Mouse (Mus musculus) liver, embryonic 14.5 days (tissue): Measurements from ENCODE around the gene Tgfb2. TPM values are rescaled to one million over a fixed set of nuclear protein-coding genes. Genes with fewer than 3 reads are reported as not detected.

ENCODE experiments used
- ATAC-seq: fragments of 200-750 bp; cut with Nextera tagmentation; 2 replicates; pipeline ENCODE4 v1.8.0; 2017; ENCODE audit warnings: moderate number of reproducible peaks, mild to moderate bottlenecking, moderate library complexity; ENCODE audit not compliant: insufficient read depth
- DNase-seq, 3 experiments: peaks; one replicate each; pipeline ENCODE4 v3.0.0-alpha.2; 2012 to 2013; ENCODE audit warnings: low read depth in 3 of 3, low spot score in 3 of 3
- H3K27ac ChIP-seq: fragments of 300-500 bp; sonication (generic); 2 replicates; pipeline ENCODE4 v1.5.1; 2014; ENCODE audit warnings: moderate library complexity, mild to moderate bottlenecking, control low read depth, inconsistent platforms
- H3K27me3 ChIP-seq: fragments of 300-500 bp; sonication (generic); 2 replicates; pipeline ENCODE4 v1.6.1; 2014; ENCODE audit warnings: mild to moderate bottlenecking, low read length, moderate library complexity; ENCODE audit not compliant: control insufficient read depth, insufficient read depth
- H3K36me3 ChIP-seq: fragments of 300-500 bp; sonication (generic); replicated peaks from 2 replicates; pipeline ENCODE4 v1.6.1; 2014; ENCODE audit warnings: low read depth; ENCODE audit not compliant: control insufficient read depth, insufficient read depth
- H3K4me1 ChIP-seq, 2 experiments: fragments of 200-500 bp in 1 of 2; fragments of 300-500 bp in 1 of 2; sonication (generic) in 1 of 2; replicated peaks; 2 replicates each; pipeline ENCODE4 v1.6.1; 2012 to 2014; ENCODE audit warnings: antibody characterized with exemption in 1 of 2, inconsistent platforms in 1 of 2, low read length in 1 of 2; ENCODE audit not compliant: control insufficient read depth in 2 of 2, insufficient read depth in 2 of 2
- H3K4me2 ChIP-seq: fragments of 300-500 bp; sonication (generic); 2 replicates; pipeline ENCODE4 v1.6.1; 2014; ENCODE audit warnings: low read depth, mild to moderate bottlenecking, control low read depth, moderate library complexity
- H3K4me3 ChIP-seq, 2 experiments: fragments of 200-500 bp in 1 of 2; fragments of 300-500 bp in 1 of 2; sonication (generic) in 1 of 2; 2 replicates each; pipeline ENCODE4 v1.5.1; 2012 to 2014; ENCODE audit warnings: low read depth in 2 of 2, low read length in 2 of 2, mild to moderate bottlenecking in 2 of 2, control low read depth in 1 of 2, inconsistent platforms in 1 of 2, moderate library complexity in 1 of 2; ENCODE audit not compliant: insufficient read depth in 1 of 2
- H3K9ac ChIP-seq: fragments of 300-500 bp; sonication (generic); replicated peaks from 2 replicates; pipeline ENCODE4 v1.6.1; 2014; ENCODE audit warnings: mild to moderate bottlenecking, control low read depth, moderate library complexity
- H3K9me3 ChIP-seq: fragments of 300-500 bp; sonication (generic); 2 replicates; pipeline ENCODE4 v1.6.1; 2016; ENCODE audit warnings: low read length, mixed read lengths; ENCODE audit not compliant: control insufficient read depth
- CTCF ChIP-seq: IDR thresholded peaks from 2 replicates; pipeline ENCODE4 v1.5.1; 2016; ENCODE audit warnings: antibody characterized with exemption, low read depth, control low read depth
- EP300 ChIP-seq: IDR thresholded peaks from 2 replicates; pipeline ENCODE4 v1.6.1; 2016; ENCODE audit warnings: antibody characterized with exemption, low read depth
- WGBS: fragments of 180-500 bp; shearing (Covaris S2); extraction: QIAGEN DNeasy Blood & Tissue Kit; methylation state at CpG from one replicate; pipeline ENCODE4 v1.1.7; 2014; ENCODE audit not compliant: insufficient replicate concordance; 5-methylcytosine and 5-hydroxymethylcytosine counted together
- polyA plus RNA-seq, 2 experiments: library from polyadenylated mRNA; depleted of rRNA in 1 of 2; stranded (reverse) in 1 of 2; unstranded in 1 of 2; fragments of >200 nt; fragmentation: Nextera tagmentation in 1 of 2; extraction: Ambion mirVana in 1 of 2; gene quantifications; 2 replicates each; pipeline versions ENCODE4 v1.2.1 to v1.2.3; 2012 to 2014

Tgfb2 gene
- polyA plus RNA-seq, 2 experiments: 0.21 to 1.3 TPM

DNA sequence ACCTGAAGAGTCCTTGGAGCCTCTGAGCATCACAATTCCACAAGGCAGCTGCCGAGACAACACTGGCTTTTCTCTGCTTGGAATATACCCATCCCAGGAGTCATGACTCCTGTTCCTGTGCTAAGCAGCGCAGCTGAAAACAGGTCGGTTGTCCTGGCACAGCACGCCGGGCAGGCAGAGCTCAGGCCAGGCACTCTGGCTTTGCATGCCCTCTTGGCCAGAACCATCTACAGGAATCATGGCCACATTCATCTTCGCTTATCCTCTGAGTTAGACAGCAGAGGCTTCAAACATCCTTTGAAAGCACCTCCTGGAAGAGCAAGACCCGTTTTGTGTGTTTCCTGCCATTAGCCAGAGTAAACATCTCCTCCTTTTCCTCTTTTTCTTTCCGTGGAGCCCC lies 53.6 kb downstream of the Tgfb2 start:
- Histone ChIP-seq H3K9ac (no peak overlapping the region), H3K27me3 (no peaks in the 10 kb centered on the region), H3K4me3 (no peak overlapping the region), H3K4me2 (no peak overlapping the region), H3K9me3 (no peaks in the 10 kb centered on the region), H3K4me1 (no peaks in the 10 kb centered on the region), H3K36me3 (no peaks in the 10 kb centered on the region), H3K27ac (no peak overlapping the region)
- no peak for DNase-seq
- ATAC-seq: no peak
- no peak for TF ChIP-seq EP300
- TF ChIP-seq CTCF: no peak
- 28% methylated on average over 8 of the region's 8 CpGs for WGBS

GRCm38 (mm10) chr1:186650011-186650410 lies 55.8 kb downstream of the Tgfb2 start:
- ATAC-seq (no peak), DNase-seq (no peak)
- no peak overlapping the region for H3K27ac ChIP-seq
- H3K4me2 ChIP-seq: no peak overlapping the region
- H3K36me3 ChIP-seq: no peaks in the 10 kb centered on the region
- no peaks in the 10 kb centered on the region for H3K4me1 ChIP-seq
- no peak overlapping the region for H3K9ac ChIP-seq
- H3K9me3 ChIP-seq: no peaks in the 10 kb centered on the region
- no peak overlapping the region for H3K4me3 ChIP-seq
- no peaks in the 10 kb centered on the region for H3K27me3 ChIP-seq
- 63% methylated on average over 4 of the region's 4 CpGs for WGBS
- TF ChIP-seq EP300 (no peak), CTCF (no peak)

GRCm38 (mm10) chr1:186637304-186638213 lies 68.2 kb downstream of the Tgfb2 start:
- no peaks in the 10 kb centered on the region for H3K9me3 ChIP-seq
- TF ChIP-seq EP300: no peak
- H3K27me3 ChIP-seq: no peaks in the 10 kb centered on the region
- H3K4me3 ChIP-seq: no peak overlapping the region
- ATAC-seq: no peak
- WGBS: 66% methylated on average over 12 of the region's 12 CpGs
- H3K27ac ChIP-seq: no peak overlapping the region
- no peaks in the 10 kb centered on the region for H3K36me3 ChIP-seq
- no peaks in the 10 kb centered on the region for H3K4me1 ChIP-seq
- DNase-seq: no peak
- H3K4me2 ChIP-seq: no peak overlapping the region
- no peak overlapping the region for H3K9ac ChIP-seq

DNA sequence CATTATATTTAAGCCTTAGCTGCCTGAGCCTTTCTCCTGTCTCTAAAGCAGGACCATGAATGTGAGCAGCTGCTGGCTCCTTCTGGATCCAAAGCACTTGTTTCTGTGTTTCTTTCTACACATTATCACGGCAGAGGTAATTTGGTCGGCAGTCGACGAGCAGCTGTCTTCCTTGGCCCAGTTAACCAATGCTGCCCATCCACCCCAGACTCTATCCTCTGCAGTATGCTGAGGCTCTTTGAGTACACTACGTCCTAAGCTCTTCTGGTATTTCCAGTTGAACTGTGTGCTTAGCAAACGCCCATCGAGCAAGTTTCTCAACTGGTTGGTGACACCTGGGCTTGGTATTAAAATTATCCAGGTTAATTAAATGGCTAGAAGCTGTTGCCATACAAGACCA lies 70.7 kb downstream of the Tgfb2 start:
- DNase-seq: no peak
- H3K27ac ChIP-seq: no peak overlapping the region
- H3K9ac ChIP-seq: no peak overlapping the region
- 63% methylated on average over 7 of the region's 7 CpGs for WGBS
- no peak overlapping the region for H3K4me3 ChIP-seq
- TF ChIP-seq CTCF (no peak), EP300 (no peak)
- no peaks in the 10 kb centered on the region for H3K27me3 ChIP-seq
- no peak overlapping the region for H3K4me2 ChIP-seq
- H3K9me3 ChIP-seq: no peaks in the 10 kb centered on the region
- H3K36me3 ChIP-seq: no peaks in the 10 kb centered on the region
- no peak for ATAC-seq
- no peaks in the 10 kb centered on the region for H3K4me1 ChIP-seq

DNA sequence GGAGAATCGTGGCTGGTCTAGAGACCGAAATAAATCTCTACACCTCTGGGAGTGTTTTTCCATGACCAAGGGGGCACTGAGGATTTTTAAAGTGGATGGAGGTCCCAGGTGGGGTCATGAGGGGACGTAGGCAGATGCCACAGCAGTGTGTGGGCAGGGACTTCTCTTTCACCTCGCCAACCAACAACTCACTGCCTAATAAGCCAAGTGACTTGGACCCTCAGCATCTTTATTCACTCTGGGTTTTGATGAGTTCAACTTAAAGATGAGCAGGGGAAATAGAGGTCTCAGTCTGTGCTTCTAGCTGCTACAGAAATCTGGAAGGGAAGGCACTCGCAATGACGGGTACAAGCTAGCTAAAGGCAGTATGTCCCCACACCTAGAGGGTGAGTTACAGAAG lies 74.3 kb downstream of the Tgfb2 start:
- Histone ChIP-seq H3K36me3 (no peaks in the 10 kb centered on the region), H3K4me1 (no peaks in the 10 kb centered on the region), H3K27ac (no peak overlapping the region), H3K9me3 (no peaks in the 10 kb centered on the region), H3K4me2 (no peak overlapping the region), H3K27me3 (no peaks in the 10 kb centered on the region), H3K9ac (no peak overlapping the region), H3K4me3 (no peak overlapping the region)
- ATAC-seq (no peak), DNase-seq (no peak)
- TF ChIP-seq CTCF (no peak), EP300 (no peak)
- 69% methylated on average over 6 of the region's 6 CpGs for WGBS
